Mouse (Mus musculus) E14TG2a.4 (cell line): ENCODE data around the gene Krtap9-3.

Source experiments
- CTCF ChIP-seq: conservative IDR thresholded peaks from 2 replicates; pipeline ENCODE4 v1.5.1; 2014; ENCODE audit warnings: low read length
- NANOG ChIP-seq: IDR thresholded peaks from 2 replicates; pipeline ENCODE4 v1.6.1; 2014; ENCODE audit warnings: borderline replicate concordance, low read length, mixed read lengths

GRCm38 (mm10) chr11:99640926-99641325 lies 43.0 kb upstream of the Krtap9-3 start:
- TF ChIP-seq CTCF (no peak), NANOG (no peak)
